Mouse (Mus musculus): ENCODE data around the gene Pex6. TPM values are rescaled to one million over a fixed set of nuclear protein-coding genes. Genes with fewer than 3 reads are reported as not detected.

The Pex6 gene
- total and polyA plus RNA-seq, 3 experiments, result 23.0 to 31.2 TPM; not detected in 1

DNA sequence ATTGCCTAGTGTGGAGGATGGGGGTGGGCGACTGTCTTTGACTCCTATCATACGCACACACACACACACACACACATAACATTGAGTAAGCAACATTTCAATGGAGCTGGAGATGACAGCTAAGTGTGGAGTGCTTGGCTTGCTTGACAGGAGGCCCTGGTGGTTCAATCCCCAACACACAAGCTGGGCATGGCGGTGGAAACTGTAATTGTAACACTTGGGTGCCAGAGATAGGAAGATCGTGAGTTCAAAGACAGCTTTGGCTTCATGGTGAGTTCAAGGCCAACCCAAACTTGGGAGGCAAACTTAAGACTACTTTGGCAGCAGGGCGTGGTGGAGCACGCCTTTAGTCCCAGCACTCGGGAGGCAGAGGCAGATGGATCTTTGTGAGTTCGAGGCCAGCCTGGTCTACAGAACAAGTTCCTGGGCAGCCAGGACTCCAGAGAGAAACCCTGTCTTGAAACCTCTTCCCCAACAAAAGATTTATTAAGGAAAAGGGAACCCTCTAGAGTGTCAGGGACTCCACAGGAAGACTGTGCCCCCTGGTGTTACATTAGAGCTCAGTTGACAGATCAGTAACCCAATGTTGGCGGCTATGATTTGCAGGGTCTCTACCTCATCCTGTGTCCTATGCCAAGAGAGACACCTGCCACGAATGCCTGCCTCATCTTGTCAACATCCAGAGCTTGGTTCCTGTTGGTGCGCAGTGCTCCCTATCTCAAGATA is 3.7 kb downstream of the Pex6 start:
- TF ChIP-seq ZKSCAN1 (IDR thresholded peaks at IDR 0.05; ENCODE audit: low read depth, low read length) (no peak), EP300 (IDR thresholded peaks at IDR 0.05; ENCODE audit: low read depth in 1 of 2, low read length in 2 of 2) (no peak), CTCF (IDR thresholded peaks at IDR 0.05 in 2 of 3, conservative IDR thresholded peaks at IDR 0.05 in 1 of 3; ENCODE audit: control insufficient read depth in 1 of 3, insufficient read depth in 1 of 3, low read depth in 2 of 3, low read length in 3 of 3, poor library complexity in 1 of 3, severe bottlenecking in 1 of 3) (peak in 1 of 3 experiments; percentile 24; a peak in 2 of 6 replicates), KAT2A (conservative IDR thresholded peaks at IDR 0.05; ENCODE audit: low read depth, low read length) (no peak), TAL1 (IDR thresholded peaks at IDR 0.05; ENCODE audit: low read length) (no peak)
- H3K4me3 ChIP-seq (ENCODE audit: control insufficient read depth in 1 of 2, insufficient read depth in 1 of 2, low read depth in 2 of 2, low read length in 2 of 2), result no peak overlapping the region
- DNase-seq (ENCODE audit: low read depth, low spot score), result no peak
- no peaks in the 10 kb centered on the region for H3K9me3 ChIP-seq (replicated peaks; ENCODE audit: insufficient read depth, low read length)
- no peak overlapping the region for H3K27ac ChIP-seq (ENCODE audit: control insufficient read depth, low read depth, low read length)
- no peaks in the 10 kb centered on the region for H3K27me3 ChIP-seq (ENCODE audit: control insufficient read depth in 1 of 2, insufficient read depth in 2 of 2, low read length in 2 of 2)
- peaks cover 21% of the 10 kb centered on the region for H3K79me2 ChIP-seq (ENCODE audit: control insufficient read depth, insufficient read depth, low read length, poor library complexity)
- peaks cover 4 to 6% of the 10 kb centered on the region in 2 experiments for H3K36me3 ChIP-seq (ENCODE audit: control insufficient read depth in 1 of 2, insufficient read depth in 2 of 2, low read length in 2 of 2)
- peaks cover 0 to 16% of the 10 kb centered on the region in 2 experiments; a peak in 2 of 4 replicates for H3K4me1 ChIP-seq (ENCODE audit: control insufficient read depth in 1 of 2, insufficient read depth in 2 of 2, low read length in 2 of 2)
- H3K9ac ChIP-seq (ENCODE audit: control insufficient read depth, low read depth, low read length, poor library complexity, severe bottlenecking), result no peak overlapping the region

DNA sequence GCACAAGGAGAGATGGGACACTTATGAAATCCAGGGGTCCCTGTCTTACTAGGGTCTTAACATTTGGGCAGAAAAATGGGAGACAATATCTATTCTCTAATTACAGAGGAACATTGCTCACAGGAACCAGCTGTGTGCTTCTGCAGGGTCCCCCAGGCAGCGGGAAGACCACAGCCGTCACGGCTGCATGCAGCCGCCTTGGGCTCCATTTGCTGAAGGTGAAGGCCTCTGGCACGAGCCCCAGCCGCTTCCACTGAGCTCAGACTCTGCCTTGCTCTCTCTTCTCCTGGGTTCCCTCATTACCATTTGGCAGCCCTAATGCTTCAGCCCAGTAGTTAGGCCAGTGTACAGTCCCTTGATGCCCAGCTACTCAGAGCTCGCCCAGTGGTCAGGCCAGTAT is 9.8 kb downstream of the Pex6 start:
- Histone ChIP-seq H3K4me3 (ENCODE audit: control insufficient read depth in 1 of 2, insufficient read depth in 1 of 2, low read depth in 2 of 2, low read length in 2 of 2) (no peak overlapping the region), H3K27ac (ENCODE audit: control insufficient read depth, low read depth, low read length) (no peak overlapping the region), H3K36me3 (ENCODE audit: control insufficient read depth in 1 of 2, insufficient read depth in 2 of 2, low read length in 2 of 2) (no peaks in the 10 kb centered on the region), H3K4me1 (ENCODE audit: control insufficient read depth in 1 of 2, insufficient read depth in 2 of 2, low read length in 2 of 2) (no peaks in the 10 kb centered on the region), H3K79me2 (ENCODE audit: control insufficient read depth, insufficient read depth, low read length, poor library complexity) (no peaks in the 10 kb centered on the region), H3K27me3 (ENCODE audit: control insufficient read depth in 1 of 2, insufficient read depth in 2 of 2, low read length in 2 of 2) (no peaks in the 10 kb centered on the region), H3K9me3 (replicated peaks; ENCODE audit: insufficient read depth, low read length) (no peaks in the 10 kb centered on the region), H3K9ac (ENCODE audit: control insufficient read depth, low read depth, low read length, poor library complexity, severe bottlenecking) (no peak overlapping the region)
- no peak for DNase-seq (ENCODE audit: low read depth, low spot score)
- TF ChIP-seq EP300 (IDR thresholded peaks at IDR 0.05; ENCODE audit: low read depth in 1 of 2, low read length in 2 of 2), result no peak
- no peak for TF ChIP-seq ELF1 (IDR thresholded peaks at IDR 0.05; ENCODE audit: low read depth, low read length)
- no peak for TF ChIP-seq POLR2AphosphoS5 (IDR thresholded peaks at IDR 0.05; ENCODE audit: borderline replicate concordance, low read depth, low read length)
- TF ChIP-seq NELFE (IDR thresholded peaks at IDR 0.05; ENCODE audit: low read depth, low read length), result no peak

DNA sequence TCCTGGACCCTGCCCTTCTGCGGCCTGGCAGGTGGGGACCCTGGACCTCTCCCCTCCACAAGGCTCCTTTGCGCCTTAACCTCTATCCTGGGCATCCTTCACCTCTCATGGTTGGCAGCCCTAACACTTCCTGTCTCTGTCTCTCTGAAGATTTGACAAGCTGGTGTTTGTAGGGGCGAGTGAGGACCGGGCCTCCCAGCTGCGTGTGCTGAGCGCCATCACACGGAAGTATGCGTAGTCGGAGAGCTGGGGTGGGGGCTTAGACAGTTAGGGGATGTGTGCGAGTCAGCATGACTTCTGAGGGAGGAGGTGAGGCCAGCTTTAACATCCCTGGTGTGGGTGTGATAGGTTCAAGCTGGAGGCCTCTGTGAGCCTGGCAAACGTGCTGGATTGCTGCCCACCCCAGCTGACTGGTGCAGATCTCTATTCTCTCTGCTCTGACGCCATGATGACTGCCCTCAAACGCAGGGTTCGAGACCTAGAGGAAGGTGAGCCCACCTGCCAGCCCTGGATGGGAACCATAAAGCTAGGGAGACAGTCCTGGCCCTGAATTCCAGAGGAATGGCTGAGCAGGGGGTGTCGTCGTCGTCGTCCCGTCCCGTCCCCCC is 13.3 kb downstream of the Pex6 start:
- no peak overlapping the region for H3K27ac ChIP-seq (ENCODE audit: control insufficient read depth, low read depth, low read length)

More for the DNA sequence above, 13.3 kb downstream of the Pex6 start:
- no peak for TF ChIP-seq USF2 (IDR thresholded peaks at IDR 0.05; ENCODE audit: borderline replicate concordance in 1 of 2, insufficient read depth in 1 of 2, low read depth in 1 of 2, low read length in 2 of 2)
- no peak for TF ChIP-seq MEF2A (IDR thresholded peaks at IDR 0.05; ENCODE audit: extremely low read depth, insufficient replicate concordance, low read depth, low read length, poor library complexity, severe bottlenecking)
- TF ChIP-seq MAFK (IDR thresholded peaks at IDR 0.05; ENCODE audit: borderline replicate concordance, low read depth, low read length), result no peak
- no peak for TF ChIP-seq ZNF384 (IDR thresholded peaks at IDR 0.05; ENCODE audit: low read depth, low read length)
- TF ChIP-seq ZC3H11A (IDR thresholded peaks at IDR 0.05; ENCODE audit: low read depth, low read length), result no peak
- no peak for TF ChIP-seq POLR2AphosphoS2 (IDR thresholded peaks at IDR 0.05; ENCODE audit: low read length)
- TF ChIP-seq NRF1 (IDR thresholded peaks at IDR 0.05; ENCODE audit: insufficient read depth, low read depth, low read length, poor library complexity, severe bottlenecking), result no peak
- TF ChIP-seq RAD21 (IDR thresholded peaks at IDR 0.05; ENCODE audit: low read depth, low read length), result no peak
- no peak for TF ChIP-seq ETS1 (IDR thresholded peaks at IDR 0.05; ENCODE audit: low read depth, low read length)
- Histone ChIP-seq H3K9me3 (replicated peaks; ENCODE audit: insufficient read depth, low read length) (no peaks in the 10 kb centered on the region), H3K4me3 (ENCODE audit: control insufficient read depth in 1 of 2, insufficient read depth in 1 of 2, low read depth in 2 of 2, low read length in 2 of 2) (no peak overlapping the region), H3K36me3 (ENCODE audit: control insufficient read depth in 1 of 2, insufficient read depth in 2 of 2, low read length in 2 of 2) (no peaks in the 10 kb centered on the region), H3K4me1 (ENCODE audit: control insufficient read depth in 1 of 2, insufficient read depth in 2 of 2, low read length in 2 of 2) (no peaks in the 10 kb centered on the region), H3K9ac (ENCODE audit: control insufficient read depth, low read depth, low read length, poor library complexity, severe bottlenecking) (no peak overlapping the region), H3K79me2 (ENCODE audit: control insufficient read depth, insufficient read depth, low read length, poor library complexity) (no peaks in the 10 kb centered on the region), H3K27me3 (ENCODE audit: control insufficient read depth in 1 of 2, insufficient read depth in 2 of 2, low read length in 2 of 2) (no peaks in the 10 kb centered on the region)
- DNase-seq (ENCODE audit: low read depth, low spot score), result no peak
